ENCODE assay signal across 27 mouse cellular contexts in the genomic region with DNA sequence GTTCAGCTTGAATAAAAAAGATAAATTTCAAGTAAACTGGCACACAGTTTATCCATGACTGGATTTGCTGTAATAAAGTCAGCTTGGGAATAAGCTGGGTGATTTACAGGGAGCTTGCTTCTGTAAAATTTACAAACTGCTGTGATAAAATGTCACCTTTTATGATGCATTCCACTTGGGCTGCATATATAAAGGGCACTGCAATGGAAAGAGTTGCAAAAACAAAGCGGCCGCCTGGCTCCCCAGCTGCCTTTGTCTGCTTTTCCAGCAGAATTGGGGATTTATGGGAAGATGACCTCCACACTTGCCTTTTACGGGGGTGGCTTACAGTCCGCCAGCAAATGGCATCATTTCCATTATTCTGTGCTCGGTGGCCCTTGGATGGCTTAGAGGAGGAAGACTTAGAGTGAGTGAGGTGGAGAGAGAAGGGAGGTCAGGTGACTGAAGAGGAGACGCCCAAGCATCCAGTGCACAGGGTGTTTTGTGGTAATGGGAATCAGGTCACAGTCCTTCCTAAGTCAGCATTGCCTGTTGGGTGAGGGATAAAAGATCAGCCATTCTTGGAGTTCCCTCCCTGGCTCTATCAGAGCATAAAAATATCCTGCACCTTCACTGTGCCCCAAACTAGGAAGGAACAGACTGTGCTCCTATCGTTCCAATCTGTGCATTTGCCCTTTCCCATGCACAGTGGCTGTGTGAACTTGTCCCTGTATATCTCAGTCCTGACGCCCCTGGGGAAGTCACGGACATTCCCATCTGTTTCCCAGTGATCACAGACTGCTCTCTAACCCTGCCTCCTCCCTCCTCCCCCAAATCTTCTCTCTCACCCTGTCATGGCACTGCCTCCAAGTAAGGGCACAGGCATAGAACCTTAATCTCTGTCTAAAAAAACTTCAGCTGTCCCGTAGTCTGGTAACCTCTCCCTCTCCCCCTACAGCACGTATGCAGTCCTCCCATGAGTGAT.
DNase-seq lines count a peak whose midpoint lies in the region; ATAC-seq and TF ChIP-seq lines count a peak whose summit lies in the region.
"Had no signal": no experiment of that assay in that cellular context is flagged by ENCODE, and none has a peak within 500 bp of the region (broad histone marks: within the 10 kb centered on the region; RNA-seq: fewer than 3 reads in every experiment).

No protein-coding gene starts in this region.

- no peak for TF ChIP-seq POLR2A in cerebellum, adult 2 months (IDR thresholded peaks at IDR 0.05; ENCODE audit: borderline replicate concordance, insufficient read depth, low read length)

- no peaks in the 10 kb centered on the region for H3K27me3 ChIP-seq in cerebellum, adult 2 months (ENCODE audit: control insufficient read depth, insufficient read depth, low read length)
- H3K27me3 ChIP-seq in kidney, embryonic 16.5 days (ENCODE audit: insufficient read depth, low read length), result no peaks in the 10 kb centered on the region
- H3K27me3 ChIP-seq: embryonic facial prominence, embryonic 12.5 days; heart, embryonic 12.5 days; liver, embryonic 15.5 days; lung, embryonic 15.5 days; megakaryocyte, embryonic 14.5 days had no signal

- H3K9ac ChIP-seq in kidney, embryonic 16.5 days (replicated peaks; ENCODE audit: low read length), result no peak overlapping the region
- H3K9ac ChIP-seq: embryonic facial prominence, embryonic 12.5 days; forebrain, postnatal 0 days; heart, embryonic 12.5 days; liver, embryonic 15.5 days; lung, embryonic 15.5 days had no signal

- intact Hi-C loops in heart, postnatal 10 days (cut with DNase I), result no loop called here

- no peak overlapping the region for H3K27ac ChIP-seq in cerebellum, adult 2 months (ENCODE audit: insufficient read depth, low read length)
- no peak overlapping the region for H3K27ac ChIP-seq in kidney, embryonic 16.5 days (ENCODE audit: low read length)
- H3K27ac ChIP-seq: embryonic facial prominence, embryonic 12.5 days; hindbrain, postnatal 0 days; limb, embryonic 10.5 days; liver, embryonic 15.5 days; lung, embryonic 15.5 days had no signal

- 63% methylated on average over 11 of the region's 11 CpGs for WGBS in cerebellum, adult 2 months
- 32% methylated on average over 11 of the region's 11 CpGs for WGBS in kidney, embryonic 16.5 days

- H3K9me3 ChIP-seq in kidney, embryonic 16.5 days (ENCODE audit: low read length), result no peaks in the 10 kb centered on the region
- H3K9me3 ChIP-seq: embryonic facial prominence, embryonic 12.5 days; heart, embryonic 12.5 days; limb, embryonic 10.5 days; liver, embryonic 15.5 days; lung, embryonic 15.5 days; megakaryocyte, embryonic 14.5 days had no signal

- no peaks in the 10 kb centered on the region for H3K4me1 ChIP-seq in cerebellum, adult 2 months (ENCODE audit: control insufficient read depth, insufficient read depth, low read length)
- peaks cover 4% of the 10 kb centered on the region; the same call in 1 of the 2 replicates for H3K4me1 ChIP-seq in kidney, embryonic 16.5 days (ENCODE audit: insufficient read depth, low read length)
- H3K4me1 ChIP-seq: embryonic facial prominence, embryonic 12.5 days; heart, embryonic 12.5 days; limb, embryonic 10.5 days; liver, embryonic 15.5 days; lung, embryonic 15.5 days; megakaryocyte, embryonic 14.5 days had no signal

- H3K4me2 ChIP-seq in kidney, embryonic 16.5 days (replicated peaks; ENCODE audit: low read depth, low read length), result no peak overlapping the region
- H3K4me2 ChIP-seq: embryonic facial prominence, embryonic 12.5 days; heart, embryonic 12.5 days; liver, embryonic 15.5 days; lung, embryonic 15.5 days had no signal

- ATAC-seq in kidney, embryonic 16.5 days (ENCODE audit: low FRiP score, low TSS enrichment), result peak; percentile 84
- ATAC-seq: forebrain, postnatal 0 days; hindbrain, postnatal 0 days; intestine, embryonic 16.5 days had no signal

- no peaks in the 10 kb centered on the region for H3K36me3 ChIP-seq in kidney, embryonic 16.5 days (ENCODE audit: insufficient read depth, low read length)
- H3K36me3 ChIP-seq: embryonic facial prominence, embryonic 12.5 days; heart, embryonic 12.5 days; limb, embryonic 10.5 days; liver, embryonic 15.5 days; lung, embryonic 15.5 days had no signal

- DNase-seq in cerebellum, adult 2 months, result peak; percentile 8 to 34
- DNase-seq in cerebellum, postnatal 10 days, result no peak
- no peak for DNase-seq in kidney, postnatal 36 days
- peak; percentile 6 for DNase-seq in R1 (ENCODE audit: low read depth, low spot score)
- peak; percentile 13 for DNase-seq in mesoderm, embryonic 11.5 days (ENCODE audit: low read depth, low spot score)
- no peak for DNase-seq in thymus, postnatal 36 days
- DNase-seq in heart, postnatal 10 days, result no peak
- DNase-seq: adrenal gland, adult 2 months; forebrain, postnatal 0 days; gastrocnemius, postnatal 14 days; heart, adult 18-20 months; heart, postnatal 14 days; layer of hippocampus, adult 9-11 months; liver; lung, postnatal 36 days; right cerebral cortex, adult 18-20 months; thymus, adult 18-20 months; thymus, postnatal 4 days had no signal

- no peak for TF ChIP-seq CTCF in cerebellum, adult 2 months (IDR thresholded peaks at IDR 0.05; ENCODE audit: borderline replicate concordance, insufficient read depth, low read depth, low read length)

- no peak overlapping the region for H3K4me3 ChIP-seq in cerebellum, adult 2 months (replicated peaks; ENCODE audit: insufficient read depth, low read depth, low read length)
- H3K4me3 ChIP-seq in kidney, embryonic 16.5 days (ENCODE audit: low read length), result no peak overlapping the region
- H3K4me3 ChIP-seq: embryonic facial prominence, embryonic 12.5 days; heart, embryonic 12.5 days; limb, embryonic 10.5 days; liver, embryonic 15.5 days; lung, embryonic 15.5 days; megakaryocyte, embryonic 14.5 days had no signal

Comparison
In these comparisons a context has a peak if more than half of its experiments do, and no peak if none do; other contexts are left out.
1. DNase-seq: peak in cerebellum, adult 2 months (2 of 2), R1 (single experiment) and mesoderm, embryonic 11.5 days (single experiment); none in cerebellum, postnatal 10 days (0 of 2), kidney, postnatal 36 days (0 of 2), thymus, postnatal 36 days (0 of 2) and heart, postnatal 10 days (0 of 2).